Mouse (Mus musculus): ENCODE data around the gene Abcc1.

The Abcc1 gene

GRCm38 (mm10) chr16:14444059-14444855 lies 82.9 kb downstream of the Abcc1 start:
- DNase-seq: peak in 1 of 2 experiments; percentile 21

GRCm38 (mm10) chr16:14445197-14445596 lies 83.8 kb downstream of the Abcc1 start:
- DNase-seq: peak; percentile 34 to 36

- no peak for DNase-seq
Measured at GRCm38 (mm10) chr16:14447366-14447765, 86.0 kb downstream of the Abcc1 start.

- no peak for DNase-seq
Measured at GRCm38 (mm10) chr16:14448307-14448706, 86.9 kb downstream of the Abcc1 start.

- no peak for DNase-seq
Measured at GRCm38 (mm10) chr16:14449861-14450260, 88.5 kb downstream of the Abcc1 start.

GRCm38 (mm10) chr16:14451374-14452046 lies 90.2 kb downstream of the Abcc1 start:
- no peak for DNase-seq

- DNase-seq: no peak
Measured at GRCm38 (mm10) chr16:14462535-14462934, 101.2 kb downstream of the Abcc1 start.

GRCm38 (mm10) chr16:14465016-14465415 lies 103.7 kb downstream of the Abcc1 start:
- DNase-seq: no peak

- DNase-seq: no peak
Measured at GRCm38 (mm10) chr16:14468351-14468750, 107.0 kb downstream of the Abcc1 start.

GRCm38 (mm10) chr16:14468841-14469240 lies 107.5 kb downstream of the Abcc1 start:
- DNase-seq: no peak

- DNase-seq: no peak
Measured at GRCm38 (mm10) chr16:14472171-14472570, 110.8 kb downstream of the Abcc1 start.

GRCm38 (mm10) chr16:14473686-14474085 lies 112.3 kb downstream of the Abcc1 start:
- DNase-seq: no peak

GRCm38 (mm10) chr16:14475001-14475400 lies 113.6 kb downstream of the Abcc1 start:
- no peak for DNase-seq

GRCm38 (mm10) chr16:14476056-14476455 lies 114.7 kb downstream of the Abcc1 start:
- no peak for DNase-seq

- no peak for DNase-seq
Measured at GRCm38 (mm10) chr16:14476701-14477400, 115.5 kb downstream of the Abcc1 start.

- DNase-seq: no peak
Measured at GRCm38 (mm10) chr16:14477510-14478300, 116.3 kb downstream of the Abcc1 start.

- DNase-seq: no peak
Measured at GRCm38 (mm10) chr16:14479641-14480040, 118.3 kb downstream of the Abcc1 start.

GRCm38 (mm10) chr16:14483221-14483620 lies 121.9 kb downstream of the Abcc1 start:
- no peak for DNase-seq

- no peak for DNase-seq
Measured at GRCm38 (mm10) chr16:14493491-14494114, 132.2 kb downstream of the Abcc1 start.

- DNase-seq: no peak
Measured at GRCm38 (mm10) chr16:14501649-14502360, 140.4 kb downstream of the Abcc1 start.

GRCm38 (mm10) chr16:14506461-14506860 lies 145.1 kb downstream of the Abcc1 start:
- no peak for DNase-seq

All from cerebellum, postnatal 36 days (tissue).